Mouse (Mus musculus): ENCODE data around the gene Rpl10a.

- TF ChIP-seq CTCF (IDR thresholded peaks at IDR 0.05; ENCODE audit: control insufficient read depth, insufficient read depth, low read length) (no peak), POLR2A (IDR thresholded peaks at IDR 0.05; ENCODE audit: borderline replicate concordance, control insufficient read depth, low read depth, low read length) (no peak)
Observed at GRCm38 (mm10) chr17:28365122-28365521, 36.9 kb downstream of the Rpl10a start, which contains the start of gene Tulp1.
